In genomic region chr11:76446251-76446650, GRCm38 (mm10) we compare ENCODE assay signal across 9 mouse cellular contexts. TPM values are rescaled to one million over a fixed set of nuclear protein-coding genes. Genes with fewer than 3 reads are reported as not detected.
DNase-seq lines count a peak whose midpoint lies in the region; ATAC-seq and TF ChIP-seq lines count a peak whose summit lies in the region.
"Had no signal": no experiment of that assay in that cellular context is flagged by ENCODE, and none has a peak within 500 bp of the region (broad histone marks: within the 10 kb centered on the region; RNA-seq: fewer than 3 reads in every experiment).

No protein-coding gene starts in this region.

- TF ChIP-seq CTCF in MEL (IDR thresholded peaks at IDR 0.05 in 2 of 3, conservative IDR thresholded peaks at IDR 0.05 in 1 of 3; ENCODE audit: control insufficient read depth in 1 of 3, insufficient read depth in 1 of 3, low read depth in 2 of 3, low read length in 3 of 3, poor library complexity in 1 of 3, severe bottlenecking in 1 of 3): no peak
- TF ChIP-seq CTCF in liver, postnatal 0 days (IDR thresholded peaks at IDR 0.05; ENCODE audit: low read depth): no peak

- no peaks in the 10 kb centered on the region for H3K79me2 ChIP-seq in MEL (ENCODE audit: control insufficient read depth, insufficient read depth, low read length, poor library complexity)

- no peak overlapping the region for H3K4me2 ChIP-seq in hindbrain, embryonic 14.5 days (replicated peaks)
- no peak overlapping the region for H3K4me2 ChIP-seq in embryonic facial prominence, embryonic 15.5 days (replicated peaks)
- H3K4me2 ChIP-seq in liver, postnatal 0 days (ENCODE audit: low read depth, low read length): no peak overlapping the region

- no peak overlapping the region for H3K4me3 ChIP-seq in hindbrain, embryonic 10.5 days
- H3K4me3 ChIP-seq in hindbrain, embryonic 14.5 days (replicated peaks; ENCODE audit: low read length): no peak overlapping the region
- H3K4me3 ChIP-seq in MEL (ENCODE audit: control insufficient read depth in 1 of 2, insufficient read depth in 1 of 2, low read depth in 2 of 2, low read length in 2 of 2): peak overlapping the region in 1 of 2 experiments; percentile 59; a peak in 1 of 4 replicates
- no peak overlapping the region for H3K4me3 ChIP-seq in embryonic facial prominence, embryonic 15.5 days (replicated peaks)
- no peak overlapping the region for H3K4me3 ChIP-seq in liver, postnatal 0 days (ENCODE audit: low read depth, low read length)
- H3K4me3 ChIP-seq: heart, adult 2 months had no signal

- intact Hi-C loops in left cerebral cortex, postnatal 14 days (cut with DNase I): no loop called here

- 1% methylated on average over 10 of the region's 10 CpGs for WGBS in hindbrain, embryonic 10.5 days
- WGBS in hindbrain, embryonic 14.5 days: 6% methylated on average over 10 of the region's 10 CpGs
- 7% methylated on average over 10 of the region's 10 CpGs for WGBS in embryonic facial prominence, embryonic 15.5 days
- WGBS in liver, postnatal 0 days (ENCODE audit: insufficient replicate concordance): 15% methylated on average over 10 of the region's 10 CpGs

- no peak overlapping the region for H3K9ac ChIP-seq in hindbrain, embryonic 14.5 days
- H3K9ac ChIP-seq in MEL (ENCODE audit: control insufficient read depth, low read depth, low read length, poor library complexity, severe bottlenecking): no peak overlapping the region
- H3K9ac ChIP-seq in embryonic facial prominence, embryonic 15.5 days: no peak overlapping the region
- no peak overlapping the region for H3K9ac ChIP-seq in liver, postnatal 0 days (replicated peaks)

- peaks cover 72% of the 10 kb centered on the region for H3K4me1 ChIP-seq in hindbrain, embryonic 10.5 days (replicated peaks)
- peaks cover 42% of the 10 kb centered on the region for H3K4me1 ChIP-seq in hindbrain, embryonic 14.5 days (replicated peaks; ENCODE audit: control insufficient read depth, insufficient read depth, low read length)
- H3K4me1 ChIP-seq in MEL (ENCODE audit: control insufficient read depth in 1 of 2, insufficient read depth in 2 of 2, low read length in 2 of 2): no peaks in the 10 kb centered on the region; a peak in 1 of 4 replicates
- H3K4me1 ChIP-seq in embryonic facial prominence, embryonic 15.5 days: peaks cover 51% of the 10 kb centered on the region
- no peaks in the 10 kb centered on the region for H3K4me1 ChIP-seq in liver, postnatal 0 days (ENCODE audit: insufficient read depth)

- H3K36me3 ChIP-seq in hindbrain, embryonic 10.5 days: peaks cover 35% of the 10 kb centered on the region
- H3K36me3 ChIP-seq in hindbrain, embryonic 14.5 days (replicated peaks; ENCODE audit: control insufficient read depth, insufficient read depth): peaks cover 67% of the 10 kb centered on the region
- no peaks in the 10 kb centered on the region for H3K36me3 ChIP-seq in MEL (ENCODE audit: control insufficient read depth in 1 of 2, insufficient read depth in 2 of 2, low read length in 2 of 2)
- H3K36me3 ChIP-seq in embryonic facial prominence, embryonic 15.5 days: peaks cover 22% of the 10 kb centered on the region
- H3K36me3 ChIP-seq in liver, postnatal 0 days (replicated peaks; ENCODE audit: insufficient read depth, low read length): peaks cover 11% of the 10 kb centered on the region

- peak; percentile 69 for DNase-seq in hindbrain, embryonic 10.5 days (ENCODE audit: low spot score)
- no peak for DNase-seq in hindbrain, embryonic 14.5 days (ENCODE audit: low spot score)
- peak; percentile 74 for DNase-seq in MEL (ENCODE audit: low read depth, low spot score)
- peak; percentile 63 for DNase-seq in liver, postnatal 0 days
- no peak for DNase-seq in layer of hippocampus, adult 8-10 months (ENCODE audit: low spot score in 2 of 2)
- DNase-seq in left cerebral cortex, postnatal 14 days (ENCODE audit: low spot score in 2 of 2): no peak
- no peak for DNase-seq in right cerebral cortex, postnatal 4 days
- DNase-seq: heart, adult 2 months had no signal

- no peak for TF ChIP-seq EP300 in MEL (IDR thresholded peaks at IDR 0.05; ENCODE audit: low read depth in 1 of 2, low read length in 2 of 2)
- no peak for TF ChIP-seq EP300 in liver, postnatal 0 days (IDR thresholded peaks at IDR 0.05; ENCODE audit: low read depth)

- no peak for TF ChIP-seq POLR2A in MEL (IDR thresholded peaks at IDR 0.05; ENCODE audit: control insufficient read depth in 1 of 2, insufficient read depth in 1 of 2, low read depth in 1 of 2, low read length in 2 of 2, poor library complexity in 1 of 2)

- no peak for TF ChIP-seq RAD21 in MEL (IDR thresholded peaks at IDR 0.05; ENCODE audit: low read depth, low read length)

- H3K9me3 ChIP-seq in hindbrain, embryonic 10.5 days: no peaks in the 10 kb centered on the region
- H3K9me3 ChIP-seq in hindbrain, embryonic 14.5 days (ENCODE audit: control insufficient read depth, low read length): no peaks in the 10 kb centered on the region
- no peaks in the 10 kb centered on the region for H3K9me3 ChIP-seq in MEL (replicated peaks; ENCODE audit: insufficient read depth, low read length)
- H3K9me3 ChIP-seq in embryonic facial prominence, embryonic 15.5 days (replicated peaks): no peaks in the 10 kb centered on the region
- H3K9me3 ChIP-seq in liver, postnatal 0 days (ENCODE audit: low read length): no peaks in the 10 kb centered on the region

- peak overlapping the region; percentile 65 for H3K27ac ChIP-seq in hindbrain, embryonic 10.5 days
- H3K27ac ChIP-seq in hindbrain, embryonic 14.5 days: no peak overlapping the region
- no peak overlapping the region for H3K27ac ChIP-seq in MEL (ENCODE audit: control insufficient read depth, low read depth, low read length)
- H3K27ac ChIP-seq in embryonic facial prominence, embryonic 15.5 days (replicated peaks): peak overlapping the region; percentile 29; the same call in 1 of the 2 replicates
- H3K27ac ChIP-seq in liver, postnatal 0 days (ENCODE audit: low read depth): no peak overlapping the region

- no peak for ATAC-seq in hindbrain, embryonic 14.5 days (ENCODE audit: low FRiP score)
- 0 out of 2 replicates have a peak, but pooled peaks have one; percentile 47 for ATAC-seq in embryonic facial prominence, embryonic 15.5 days (ENCODE audit: insufficient number of reproducible peaks, low FRiP score, low TSS enrichment, low read depth)
- ATAC-seq in liver, postnatal 0 days: no peak

- peaks cover 28% of the 10 kb centered on the region for H3K27me3 ChIP-seq in hindbrain, embryonic 10.5 days (ENCODE audit: insufficient read depth, poor library complexity, severe bottlenecking)
- no peaks in the 10 kb centered on the region for H3K27me3 ChIP-seq in hindbrain, embryonic 14.5 days (ENCODE audit: control insufficient read depth, insufficient read depth, low read length)
- H3K27me3 ChIP-seq in MEL (ENCODE audit: control insufficient read depth in 1 of 2, insufficient read depth in 2 of 2, low read length in 2 of 2): no peaks in the 10 kb centered on the region
- H3K27me3 ChIP-seq in embryonic facial prominence, embryonic 15.5 days: no peaks in the 10 kb centered on the region
- H3K27me3 ChIP-seq in liver, postnatal 0 days (ENCODE audit: insufficient read depth, low read length): no peaks in the 10 kb centered on the region

TF ChIP-seq in MEL, 35 proteins besides CTCF, POLR2A, EP300 and RAD21:
- TF ChIP-seq NELFE (IDR thresholded peaks at IDR 0.05; ENCODE audit: low read depth, low read length) (no peak), MYB (IDR thresholded peaks at IDR 0.05; ENCODE audit: low read depth, low read length) (no peak), USF2 (IDR thresholded peaks at IDR 0.05; ENCODE audit: borderline replicate concordance in 1 of 2, insufficient read depth in 1 of 2, low read depth in 1 of 2, low read length in 2 of 2) (no peak), MAFK (IDR thresholded peaks at IDR 0.05; ENCODE audit: borderline replicate concordance, low read depth, low read length) (no peak), CHD1 (IDR thresholded peaks at IDR 0.05; ENCODE audit: low read depth, low read length) (no peak)

RNA-seq across cellular contexts. Expression of gene Timm22, which starts 39.5 kb away (rescaled TPM):
- 123 and 148 TPM in 2 replicates for polyA plus RNA-seq in hindbrain, embryonic 10.5 days (2016; fragmentation: Nextera tagmentation; extraction: Ambion mirVana)
- 110 TPM in 2 replicates for polyA plus RNA-seq in hindbrain, embryonic 14.5 days (2014; fragmentation: Nextera tagmentation; extraction: Ambion mirVana)
- total RNA-seq in MEL (2012; rRNA removed): 71.6 and 77.0 TPM in 2 replicates
- 10 to 100 TPM in 1 of 2 experiments, not detected in 1; 47.4 TPM for polyA plus RNA-seq in MEL (2012; ENCODE audit: insufficient read depth in 1 of 2, insufficient read length in 2 of 2, low read depth in 1 of 2, low replicate concordance in 2 of 2, missing spikeins in 1 of 2)
- 101 and 106 TPM in 2 replicates for polyA plus RNA-seq in embryonic facial prominence, embryonic 15.5 days (2015; fragmentation: Nextera tagmentation; extraction: Ambion mirVana)
- polyA plus RNA-seq in liver, postnatal 0 days (2015; fragmentation: Nextera tagmentation; extraction: Ambion mirVana): 35.0 and 38.4 TPM in 2 replicates
- total RNA-seq in layer of hippocampus, adult 8-10 months (2022): 10 to 100 TPM; 24.5 to 33.1 (median 31.1) TPM
- total RNA-seq in left cerebral cortex, postnatal 14 days (2021): 10 to 100 TPM; 38.0 to 40.1 TPM

RNA-seq across cellular contexts. Expression of gene Nxn, which starts 47.3 kb away (rescaled TPM):
- 45.3 and 46.6 TPM in 2 replicates for polyA plus RNA-seq in hindbrain, embryonic 10.5 days (2016; fragmentation: Nextera tagmentation; extraction: Ambion mirVana)
- polyA plus RNA-seq in hindbrain, embryonic 14.5 days (2014; fragmentation: Nextera tagmentation; extraction: Ambion mirVana): 32.0 and 36.0 TPM in 2 replicates
- 53.0 and 65.8 TPM in 2 replicates for total RNA-seq in MEL (2012; rRNA removed)
- polyA plus RNA-seq in MEL (2012; ENCODE audit: insufficient read depth in 1 of 2, insufficient read length in 2 of 2, low read depth in 1 of 2, low replicate concordance in 2 of 2, missing spikeins in 1 of 2): 10 to 100 TPM; 52.8 to 54.3 TPM
- polyA plus RNA-seq in embryonic facial prominence, embryonic 15.5 days (2015; fragmentation: Nextera tagmentation; extraction: Ambion mirVana): 72.1 and 74.8 TPM in 2 replicates
- polyA plus RNA-seq in liver, postnatal 0 days (2015; fragmentation: Nextera tagmentation; extraction: Ambion mirVana): 2.5 and 2.6 TPM in 2 replicates
- 10 to 100 TPM in 3 of 4 experiments, 1 to 10 TPM in 1; 9.2 to 12.2 (median 10.6) TPM for total RNA-seq in layer of hippocampus, adult 8-10 months (2022)
- 10 to 100 TPM; 10.1 to 12.2 TPM for total RNA-seq in left cerebral cortex, postnatal 14 days (2021)

Comparison
In these comparisons a context has a peak if more than half of its experiments do, and no peak if none do; other contexts are left out.
1. DNase-seq: peak in hindbrain, embryonic 10.5 days (single experiment), MEL (single experiment) and liver, postnatal 0 days (single experiment); none in hindbrain, embryonic 14.5 days (single experiment), layer of hippocampus, adult 8-10 months (0 of 2), left cerebral cortex, postnatal 14 days (0 of 2) and right cerebral cortex, postnatal 4 days (single experiment).
2. H3K27ac ChIP-seq: peak in hindbrain, embryonic 10.5 days (single experiment) and embryonic facial prominence, embryonic 15.5 days (single experiment); none in hindbrain, embryonic 14.5 days (single experiment), MEL (single experiment) and liver, postnatal 0 days (single experiment).